Mouse (Mus musculus) forebrain, embryonic 13.5 days (tissue): Measurements from ENCODE around the gene Syce2. TPM values are rescaled to one million over a fixed set of nuclear protein-coding genes. Genes with fewer than 3 reads are reported as not detected.

Source experiments
- ATAC-seq: fragments of 200-750 bp; cut with Nextera tagmentation; 2 replicates; pipeline ENCODE4 v1.8.0; 2017
- H3K27ac ChIP-seq: fragments of 300-500 bp; sonication (generic); 2 replicates; pipeline ENCODE4 v1.5.1; 2015; ENCODE audit warnings: inconsistent platforms, mild to moderate bottlenecking, moderate library complexity
- H3K27me3 ChIP-seq: fragments of 300-500 bp; sonication (generic); 2 replicates; pipeline ENCODE4 v1.6.1; 2015; ENCODE audit warnings: mild to moderate bottlenecking, inconsistent platforms
- H3K36me3 ChIP-seq: fragments of 300-500 bp; sonication (generic); 2 replicates; pipeline ENCODE4 v1.6.1; 2015; ENCODE audit warnings: mild to moderate bottlenecking, inconsistent platforms; ENCODE audit not compliant: poor library complexity, severe bottlenecking
- H3K4me1 ChIP-seq: fragments of 300-500 bp; sonication (generic); 2 replicates; pipeline ENCODE4 v1.6.1; 2015; ENCODE audit warnings: inconsistent platforms
- H3K4me2 ChIP-seq: fragments of 300-500 bp; sonication (generic); 2 replicates; pipeline ENCODE4 v1.6.1; 2015; ENCODE audit warnings: inconsistent platforms, mild to moderate bottlenecking, moderate library complexity
- H3K4me3 ChIP-seq: fragments of 300-500 bp; sonication (generic); 2 replicates; pipeline ENCODE4 v1.5.1; 2015; ENCODE audit warnings: mild to moderate bottlenecking, inconsistent platforms
- H3K9ac ChIP-seq: fragments of 300-500 bp; sonication (generic); 2 replicates; pipeline ENCODE4 v1.6.1; 2015; ENCODE audit warnings: mild to moderate bottlenecking, inconsistent platforms
- H3K9me3 ChIP-seq: fragments of 300-500 bp; sonication (generic); replicated peaks from 2 replicates; pipeline ENCODE4 v1.6.1; 2016; ENCODE audit warnings: inconsistent platforms
- WGBS: fragments of 180-500 bp; shearing (Covaris S2); methylation state at CpG from one replicate; pipeline ENCODE4 v1.1.7; 2015; 5-methylcytosine and 5-hydroxymethylcytosine counted together
- polyA plus RNA-seq: library from polyadenylated mRNA; unstranded; fragments of >200 nt; fragmentation: Nextera tagmentation; extraction: Ambion mirVana; gene quantifications from 2 replicates; pipeline ENCODE4 v1.2.1, GENCODE M21; 2015

Gene Syce2
- polyA plus RNA-seq, 1 experiment from 2014 or later: 85.1 TPM

DNA sequence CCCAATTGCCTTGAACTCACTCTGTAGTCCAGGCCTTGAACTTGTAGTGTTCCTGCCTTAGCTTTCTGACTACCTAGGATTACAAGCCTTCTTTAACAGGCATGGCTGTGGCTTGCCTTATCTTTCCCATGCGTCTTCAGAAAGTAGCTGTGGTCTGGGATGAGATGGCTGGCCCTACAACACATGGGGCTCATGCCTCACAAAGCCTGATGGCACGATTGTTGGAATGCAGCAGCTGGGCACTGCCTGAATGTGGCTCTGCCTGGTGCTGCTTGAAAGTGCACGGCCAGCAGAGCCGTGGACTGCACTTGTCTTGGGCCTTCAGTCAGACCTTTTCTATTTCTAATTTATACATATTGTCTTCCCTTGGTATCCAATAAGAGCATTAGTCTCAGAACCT is 12.8 kb downstream of the Syce2 start:
- no peaks in the 10 kb centered on the region for H3K27me3 ChIP-seq
- H3K27ac ChIP-seq: no peak overlapping the region
- no peaks in the 10 kb centered on the region for H3K4me1 ChIP-seq
- H3K4me2 ChIP-seq: no peak overlapping the region
- no peak overlapping the region for H3K9ac ChIP-seq
- H3K9me3 ChIP-seq: no peaks in the 10 kb centered on the region
- ATAC-seq: no peak
- peaks cover 43% of the 10 kb centered on the region for H3K36me3 ChIP-seq
- WGBS: 89% methylated on average over 4 of the region's 4 CpGs
- no peak overlapping the region for H3K4me3 ChIP-seq

DNA sequence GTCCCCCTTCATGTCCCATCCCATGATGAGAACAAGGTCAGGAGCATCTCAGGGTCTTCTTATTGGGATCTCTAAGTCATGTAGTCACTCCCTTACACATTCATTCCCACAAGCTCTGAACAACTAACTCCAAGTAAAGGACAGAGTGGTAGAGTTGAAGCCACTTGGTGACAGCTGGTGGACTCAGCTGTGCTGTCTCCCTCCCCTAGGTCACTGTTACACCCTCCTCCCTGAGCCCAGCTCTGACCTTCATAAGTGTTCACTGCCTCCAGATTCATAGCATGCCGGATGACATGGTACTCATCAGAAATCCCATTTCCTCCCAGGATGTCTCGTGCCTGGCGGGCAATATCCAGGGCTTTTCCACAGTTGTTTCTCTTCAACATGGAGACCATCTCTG is 16.4 kb downstream of the Syce2 start:
- Histone ChIP-seq H3K9ac (no peak overlapping the region), H3K4me1 (peaks cover 11% of the 10 kb centered on the region), H3K36me3 (peaks cover 60% of the 10 kb centered on the region), H3K27me3 (no peaks in the 10 kb centered on the region), H3K4me3 (no peak overlapping the region), H3K9me3 (no peaks in the 10 kb centered on the region), H3K27ac (no peak overlapping the region), H3K4me2 (no peak overlapping the region)
- no peak for ATAC-seq
- 95% methylated on average over 3 of the region's 3 CpGs for WGBS

DNA sequence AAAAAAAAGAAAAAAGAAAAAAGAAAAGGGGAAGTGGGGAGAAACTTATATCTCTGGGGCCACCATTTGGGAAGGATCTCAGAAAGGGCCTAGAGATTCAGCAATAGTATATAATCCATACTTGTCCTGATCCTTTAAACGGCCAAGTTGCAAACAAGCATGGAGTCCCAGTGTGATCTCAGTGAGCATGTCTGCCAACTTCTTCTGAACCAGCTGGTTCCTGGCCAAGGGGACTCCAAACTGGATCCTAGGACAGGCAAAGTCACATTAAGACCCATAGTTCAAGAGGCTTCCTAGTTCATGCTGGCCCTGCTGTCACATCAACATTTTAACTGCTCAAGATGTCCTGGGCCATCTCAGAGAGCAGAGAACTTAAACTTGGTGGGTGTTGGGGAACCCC is 17.2 kb downstream of the Syce2 start:
- Histone ChIP-seq H3K4me3 (no peak overlapping the region), H3K9ac (no peak overlapping the region), H3K36me3 (peaks cover 60% of the 10 kb centered on the region), H3K4me2 (no peak overlapping the region), H3K27me3 (no peaks in the 10 kb centered on the region), H3K27ac (no peak overlapping the region), H3K9me3 (no peaks in the 10 kb centered on the region), H3K4me1 (peaks cover 15% of the 10 kb centered on the region)
- 89% methylated on average over 1 of the region's 1 CpGs for WGBS
- ATAC-seq: no peak

DNA sequence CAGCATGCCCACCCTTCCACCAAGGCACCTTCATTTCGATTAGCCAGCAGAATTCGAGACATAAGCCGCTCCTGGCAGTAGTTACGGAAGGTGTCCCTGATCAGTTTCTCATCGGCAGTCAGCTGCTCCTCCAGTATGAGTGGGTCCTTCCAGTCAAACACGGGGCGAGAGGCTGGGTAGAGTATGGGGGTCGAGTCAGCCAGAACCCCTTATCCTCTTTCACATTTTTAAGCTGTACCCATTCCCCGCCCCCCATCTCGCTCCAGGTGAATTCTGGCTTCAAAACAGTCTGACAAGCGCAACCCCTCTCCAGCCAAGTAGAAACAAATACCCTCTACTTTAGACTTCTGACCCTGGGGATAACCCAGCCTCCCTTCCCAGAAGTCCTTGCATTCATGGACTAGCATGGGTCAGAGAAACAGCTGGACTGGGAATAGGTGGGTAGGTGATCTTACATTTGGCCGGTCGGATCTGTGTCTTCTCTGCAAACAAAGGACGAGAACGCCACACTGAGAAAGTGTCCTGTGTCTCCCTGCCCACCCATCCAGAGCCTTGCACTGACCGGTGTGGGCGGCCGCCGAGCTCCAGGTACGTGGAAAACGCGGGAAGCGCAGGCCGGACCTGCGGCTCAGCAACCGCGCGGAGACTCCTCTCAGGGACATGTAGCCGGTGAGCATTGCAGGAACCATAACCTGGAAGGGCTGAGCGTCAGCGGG is 21.2 kb downstream of the Syce2 start:
- ATAC-seq: peak; percentile 57

DNA sequence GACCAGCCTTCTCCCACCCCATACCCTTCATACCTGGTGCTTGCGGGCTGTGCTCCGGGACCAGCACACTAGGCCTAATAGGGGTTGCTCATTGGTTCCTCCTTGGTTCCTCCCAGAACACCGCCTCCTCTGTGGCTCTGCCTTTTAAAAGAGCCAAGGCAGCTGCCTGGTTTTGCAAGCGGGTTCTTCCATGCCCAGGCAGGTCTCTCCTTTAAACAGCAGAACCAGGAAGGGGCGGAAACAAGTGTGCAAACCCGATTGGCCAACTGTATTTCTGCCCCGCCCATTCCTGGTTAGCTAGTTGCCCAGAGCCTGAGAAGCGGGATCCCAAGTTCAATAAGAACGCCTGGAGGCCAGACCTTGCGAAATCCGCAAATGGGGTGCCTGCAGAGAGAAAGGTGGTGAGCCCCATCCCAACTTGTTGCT is 21.8 kb downstream of the Syce2 start, which contains the start of gene Gcdh:
Gene Gcdh, minus strand, starts transcription at position 213 of the 426 bp plus-strand sequence.
- peak; percentile 99 for ATAC-seq
- Histone ChIP-seq H3K9me3 (no peaks in the 10 kb centered on the region), H3K9ac (peak within 1 kb of the TSS; percentile 84), H3K36me3 (peaks cover 25% of the 10 kb centered on the region), H3K4me3 (peak within 1 kb of the TSS; percentile 81), H3K4me2 (peak within 1 kb of the TSS; percentile 92), H3K27me3 (no peaks in the 10 kb centered on the region), H3K27ac (peak within 1 kb of the TSS; percentile 44; the same call in 1 of the 2 replicates), H3K4me1 (peaks cover 19% of the 10 kb centered on the region)
- WGBS: under 1% methylated on average over 11 of the region's 11 CpGs

More for the DNA sequence above, 21.2 kb downstream of the Syce2 start:
- peak overlapping the region; percentile 84 for H3K9ac ChIP-seq
- no peaks in the 10 kb centered on the region for H3K9me3 ChIP-seq
- WGBS: 12% methylated on average over 31 of the region's 31 CpGs
- H3K4me3 ChIP-seq: peak overlapping the region; percentile 81
- H3K4me2 ChIP-seq: peak overlapping the region; percentile 92
- H3K4me1 ChIP-seq: peaks cover 19% of the 10 kb centered on the region
- peak overlapping the region; percentile 44; the same call in 1 of the 2 replicates for H3K27ac ChIP-seq
- H3K27me3 ChIP-seq: no peaks in the 10 kb centered on the region
- H3K36me3 ChIP-seq: peaks cover 31% of the 10 kb centered on the region

DNA sequence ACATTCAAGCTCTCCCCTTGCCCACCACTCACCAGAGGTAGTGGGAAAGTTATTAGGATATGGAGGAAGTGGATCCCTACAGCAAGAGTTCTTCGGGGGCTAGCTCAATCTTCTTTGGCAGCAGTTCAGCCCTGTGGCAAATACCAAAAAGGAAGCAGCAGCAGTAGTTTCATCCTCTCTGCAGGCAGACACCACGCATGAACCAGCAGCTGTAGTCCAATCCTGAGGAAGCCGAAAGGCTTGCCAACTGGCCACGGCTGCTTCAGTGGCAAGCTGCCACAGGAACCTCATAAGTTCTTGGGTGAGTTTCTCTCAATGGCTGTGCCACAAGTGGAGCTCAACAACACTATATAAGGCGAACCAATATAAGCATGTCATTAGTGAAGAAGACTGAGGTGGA is 24.1 kb downstream of the Syce2 start:
- H3K4me1 ChIP-seq: peaks cover 19% of the 10 kb centered on the region
- H3K27ac ChIP-seq: no peak overlapping the region
- no peak overlapping the region for H3K9ac ChIP-seq
- H3K9me3 ChIP-seq: no peaks in the 10 kb centered on the region
- ATAC-seq: no peak
- 0 out of 2 replicates have a peak, but pooled peaks cover 3% of the 10 kb centered on the region for H3K27me3 ChIP-seq
- no peak overlapping the region for H3K4me3 ChIP-seq
- H3K4me2 ChIP-seq: no peak overlapping the region
- H3K36me3 ChIP-seq: peaks cover 7% of the 10 kb centered on the region
- WGBS: 86% methylated on average over 5 of the region's 5 CpGs

DNA sequence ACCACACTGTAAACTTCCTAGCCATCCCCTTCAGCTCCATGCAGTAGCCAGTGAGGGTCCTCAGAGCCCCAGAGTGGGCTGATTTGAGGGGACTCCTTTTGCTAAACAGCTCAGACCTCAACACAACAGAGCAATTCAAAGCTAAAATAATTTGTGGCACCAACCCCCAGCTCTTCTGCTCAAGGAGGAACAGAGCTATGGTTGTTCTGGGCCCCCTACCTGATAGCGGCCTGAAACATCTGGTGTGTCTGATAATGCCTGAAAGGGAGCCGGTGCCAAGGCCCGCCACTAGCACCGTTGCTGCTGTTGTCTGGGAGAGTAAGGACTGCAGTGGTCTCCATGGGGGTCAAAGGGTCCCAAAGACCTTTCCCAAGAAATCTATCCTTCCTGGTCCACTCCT is 29.2 kb downstream of the Syce2 start:
- H3K4me2 ChIP-seq: no peak overlapping the region
- H3K4me3 ChIP-seq: no peak overlapping the region
- 66% methylated on average over 4 of the region's 4 CpGs for WGBS
- ATAC-seq: no peak
- H3K27ac ChIP-seq: no peak overlapping the region
- no peak overlapping the region for H3K9ac ChIP-seq
- H3K27me3 ChIP-seq: 0 out of 2 replicates have a peak, but pooled peaks cover 14% of the 10 kb centered on the region
- peaks cover 15% of the 10 kb centered on the region for H3K4me1 ChIP-seq
- no peaks in the 10 kb centered on the region for H3K9me3 ChIP-seq
- no peaks in the 10 kb centered on the region for H3K36me3 ChIP-seq

DNA sequence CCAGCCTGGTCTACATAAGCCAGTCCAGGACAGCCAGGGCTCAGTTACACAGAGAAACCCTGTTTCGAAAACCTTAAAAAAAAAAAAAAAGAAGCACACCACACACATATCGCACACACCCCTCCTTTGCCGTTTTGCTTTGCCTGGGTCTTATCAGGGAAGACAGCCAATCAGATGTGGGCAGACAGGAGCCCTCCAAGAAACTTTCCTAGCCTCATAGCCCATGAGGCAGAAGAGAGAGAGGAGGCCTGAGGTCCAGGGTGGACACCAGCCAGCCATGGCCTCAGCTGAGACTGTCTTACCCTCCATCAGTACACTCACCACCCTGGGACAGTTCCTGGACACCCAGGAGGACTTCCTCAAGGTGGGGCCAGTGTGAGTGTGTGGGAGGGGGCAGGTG is 29.8 kb downstream of the Syce2 start, which contains the start of gene Klf1:
Gene Klf1, plus strand, starts transcription at position 177 of the 400 bp plus-strand sequence.
- ATAC-seq: no peak
- peak within 1 kb of the TSS; percentile 53 for H3K4me3 ChIP-seq
- peak within 1 kb of the TSS; percentile 89 for H3K4me2 ChIP-seq
- peak within 1 kb of the TSS; percentile 64 for H3K9ac ChIP-seq
- 0 out of 2 replicates have a peak, but pooled peaks cover 14% of the 10 kb centered on the region for H3K27me3 ChIP-seq
- 83% methylated on average over 3 of the region's 3 CpGs for WGBS
- peaks cover 15% of the 10 kb centered on the region for H3K4me1 ChIP-seq
- H3K36me3 ChIP-seq: no peaks in the 10 kb centered on the region
- H3K27ac ChIP-seq: 0 out of 2 replicates have a peak within 1 kb of the TSS, but pooled peaks have one; percentile 4
- no peaks in the 10 kb centered on the region for H3K9me3 ChIP-seq

DNA sequence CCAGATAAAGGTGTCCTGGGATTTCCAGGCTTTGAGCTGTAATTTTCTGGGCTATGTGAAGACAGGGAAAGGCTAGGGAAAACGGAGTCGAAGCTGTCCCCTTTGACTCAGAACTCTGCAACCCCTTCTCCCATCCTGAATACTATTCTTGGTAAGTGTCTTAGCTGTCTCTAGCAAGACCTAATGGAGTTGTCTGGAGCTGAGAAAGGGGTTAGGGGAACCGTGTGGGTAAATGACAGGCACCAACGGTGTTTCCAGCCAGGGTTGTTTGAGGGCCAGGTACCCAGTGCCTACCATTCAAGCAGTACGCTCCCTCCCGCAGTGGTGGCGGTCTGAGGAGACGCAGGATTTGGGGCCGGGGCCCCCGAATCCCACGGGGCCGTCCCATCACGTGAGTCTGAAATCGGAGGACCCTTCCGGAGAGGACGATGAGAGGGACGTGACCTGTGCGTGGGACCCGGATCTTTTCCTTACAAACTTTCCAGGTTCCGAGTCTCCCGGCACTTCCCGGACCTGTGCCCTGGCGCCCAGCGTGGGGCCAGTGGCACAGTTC is 30.5 kb downstream of the Syce2 start:
- WGBS: 3% methylated on average over 24 of the region's 24 CpGs
- H3K36me3 ChIP-seq: no peaks in the 10 kb centered on the region
- peak overlapping the region; percentile 53 for H3K4me3 ChIP-seq
- 0 out of 2 replicates have a peak, but pooled peaks cover 14% of the 10 kb centered on the region for H3K27me3 ChIP-seq
- no peaks in the 10 kb centered on the region for H3K9me3 ChIP-seq
- peak; percentile 19; the same call in 1 of the 2 replicates for ATAC-seq
- peak overlapping the region; percentile 89 for H3K4me2 ChIP-seq
- H3K27ac ChIP-seq: 0 out of 2 replicates have a peak overlapping the region, but pooled peaks have one; percentile 4
- H3K9ac ChIP-seq: peak overlapping the region; percentile 64
- H3K4me1 ChIP-seq: peaks cover 15% of the 10 kb centered on the region

DNA sequence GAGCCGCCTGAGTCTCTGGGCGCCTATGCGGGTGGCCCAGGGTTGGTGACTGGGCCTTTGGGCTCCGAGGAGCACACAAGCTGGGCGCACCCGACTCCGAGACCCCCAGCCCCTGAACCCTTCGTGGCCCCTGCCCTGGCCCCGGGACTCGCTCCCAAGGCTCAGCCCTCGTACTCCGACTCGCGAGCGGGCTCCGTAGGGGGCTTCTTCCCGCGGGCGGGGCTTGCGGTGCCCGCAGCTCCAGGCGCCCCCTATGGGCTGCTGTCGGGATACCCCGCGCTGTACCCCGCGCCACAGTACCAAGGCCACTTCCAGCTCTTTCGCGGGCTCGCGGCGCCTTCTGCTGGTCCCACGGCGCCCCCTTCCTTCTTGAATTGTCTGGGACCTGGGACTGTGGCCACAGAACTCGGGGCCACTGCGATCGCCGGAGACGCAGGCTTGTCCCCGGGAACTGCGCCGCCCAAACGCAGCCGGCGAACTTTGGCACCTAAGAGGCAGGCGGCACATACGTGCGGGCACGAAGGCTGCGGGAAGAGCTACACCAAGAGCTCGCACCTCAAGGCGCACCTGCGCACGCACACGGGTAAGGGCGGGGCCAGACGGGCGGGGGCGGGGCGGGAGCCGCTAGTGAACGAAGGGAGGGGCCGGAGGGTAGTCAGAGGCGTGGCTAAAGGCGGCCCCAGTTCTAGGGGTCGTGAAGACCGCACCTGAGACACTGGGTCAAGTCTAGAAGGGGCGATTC is 31.2 kb downstream of the Syce2 start:
- Histone ChIP-seq H3K4me2 (peak overlapping the region; percentile 89), H3K4me3 (peak overlapping the region; percentile 53), H3K9ac (peak overlapping the region; percentile 64), H3K27me3 (0 out of 2 replicates have a peak, but pooled peaks cover 14% of the 10 kb centered on the region), H3K36me3 (no peaks in the 10 kb centered on the region), H3K4me1 (peaks cover 15% of the 10 kb centered on the region), H3K27ac (0 out of 2 replicates have a peak overlapping the region, but pooled peaks have one; percentile 4), H3K9me3 (no peaks in the 10 kb centered on the region)
- ATAC-seq: peak; percentile 91
- under 1% methylated on average over 68 of the region's 68 CpGs for WGBS

DNA sequence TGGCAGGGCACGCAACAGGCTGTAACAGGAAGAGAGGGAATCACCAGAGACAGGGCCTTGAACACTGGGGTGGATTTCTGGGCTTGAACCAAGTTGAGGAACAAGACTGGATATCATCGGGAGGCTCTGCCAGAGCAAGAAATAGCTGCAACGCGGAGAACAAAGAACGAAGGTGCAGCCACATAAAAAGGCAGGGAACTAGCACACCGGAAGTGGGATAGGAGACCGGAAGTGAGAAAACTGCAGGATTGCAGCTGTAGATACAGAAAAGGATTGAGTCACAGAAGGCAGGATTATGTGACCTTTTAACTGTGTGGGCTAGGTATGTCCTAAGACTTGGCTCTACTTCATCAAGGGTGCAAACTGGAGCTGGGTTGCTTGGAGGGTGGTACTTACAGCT is 32.4 kb downstream of the Syce2 start:
- 0 out of 2 replicates have a peak, but pooled peaks cover 1% of the 10 kb centered on the region for H3K36me3 ChIP-seq
- H3K4me3 ChIP-seq: no peak overlapping the region
- no peak for ATAC-seq
- H3K9ac ChIP-seq: no peak overlapping the region
- H3K27ac ChIP-seq: no peak overlapping the region
- H3K27me3 ChIP-seq: peaks cover 16% of the 10 kb centered on the region
- H3K4me2 ChIP-seq: no peak overlapping the region
- H3K4me1 ChIP-seq: peaks cover 23% of the 10 kb centered on the region
- no peaks in the 10 kb centered on the region for H3K9me3 ChIP-seq
- 90% methylated on average over 7 of the region's 7 CpGs for WGBS

DNA sequence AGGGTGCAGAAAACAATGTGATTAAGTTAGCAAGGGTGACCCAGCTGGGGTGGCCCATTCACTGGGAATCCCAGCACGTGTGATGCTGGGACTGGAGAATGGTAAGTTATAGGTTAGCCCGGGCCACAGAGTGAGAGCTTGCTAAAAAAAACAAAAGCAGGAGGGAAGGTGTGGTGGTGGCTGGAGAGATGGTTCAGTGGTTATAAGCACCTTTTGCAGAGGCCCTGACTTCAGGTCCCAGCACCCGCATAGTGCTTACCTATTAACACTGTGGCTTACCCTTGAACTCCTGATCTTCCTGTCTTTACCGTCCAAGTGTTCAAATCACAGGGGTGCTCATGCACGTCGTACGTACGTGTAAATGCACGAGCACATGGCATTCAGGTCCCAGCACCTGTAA is 35.1 kb downstream of the Syce2 start:
- Histone ChIP-seq H3K9me3 (no peaks in the 10 kb centered on the region), H3K27me3 (peaks cover 27% of the 10 kb centered on the region), H3K4me3 (no peak overlapping the region), H3K36me3 (peaks cover 28% of the 10 kb centered on the region), H3K4me1 (peaks cover 27% of the 10 kb centered on the region), H3K4me2 (no peak overlapping the region), H3K9ac (no peak overlapping the region), H3K27ac (no peak overlapping the region)
- WGBS: 90% methylated on average over 9 of the region's 9 CpGs
- ATAC-seq: no peak
